Mouse (Mus musculus): ENCODE results near the gene Saysd1. TPM values are rescaled to one million over a fixed set of nuclear protein-coding genes. Genes with fewer than 3 reads are reported as not detected.

Saysd1 gene
- polyA plus RNA-seq, 1 experiment from 2014 or later, result 12.2 TPM

- no peak overlapping the region for H3K4me3 ChIP-seq
- H3K27me3 ChIP-seq (ENCODE audit: insufficient read depth, poor library complexity, severe bottlenecking), result 0 out of 2 replicates have a peak, but pooled peaks cover 5% of the 10 kb centered on the region
- 94% methylated on average over 7 of the region's 7 CpGs for WGBS
- peaks cover 45% of the 10 kb centered on the region for H3K4me1 ChIP-seq (replicated peaks)
- H3K9me3 ChIP-seq, result no peaks in the 10 kb centered on the region
- H3K36me3 ChIP-seq, result 0 out of 2 replicates have a peak, but pooled peaks cover 15% of the 10 kb centered on the region
- DNase-seq (ENCODE audit: low spot score), result no peak
- no peak overlapping the region for H3K27ac ChIP-seq
Measured at GRCm38 (mm10) chr14:20175114-20175513, 36.8 kb upstream of the Saysd1 start.

GRCm38 (mm10) chr14:20174696-20175095, 36.4 kb upstream of the Saysd1 start:
- Histone ChIP-seq H3K27me3 (ENCODE audit: insufficient read depth, poor library complexity, severe bottlenecking) (0 out of 2 replicates have a peak, but pooled peaks cover under 1% of the 10 kb centered on the region), H3K27ac (no peak overlapping the region), H3K4me3 (no peak overlapping the region), H3K36me3 (0 out of 2 replicates have a peak, but pooled peaks cover 15% of the 10 kb centered on the region), H3K9me3 (no peaks in the 10 kb centered on the region), H3K4me1 (replicated peaks) (peaks cover 40% of the 10 kb centered on the region)
- WGBS, result 90% methylated on average over 6 of the region's 6 CpGs
- DNase-seq (ENCODE audit: low spot score), result no peak

GRCm38 (mm10) chr14:20173873-20174490, 35.6 kb upstream of the Saysd1 start:
- peaks cover 33% of the 10 kb centered on the region for H3K4me1 ChIP-seq (replicated peaks)
- H3K27ac ChIP-seq, result no peak overlapping the region
- H3K9me3 ChIP-seq, result no peaks in the 10 kb centered on the region
- H3K36me3 ChIP-seq, result 0 out of 2 replicates have a peak, but pooled peaks cover 15% of the 10 kb centered on the region
- no peak overlapping the region for H3K4me3 ChIP-seq
- 91% methylated on average over 14 of the region's 14 CpGs for WGBS
- no peak for DNase-seq (ENCODE audit: low spot score)
- no peaks in the 10 kb centered on the region for H3K27me3 ChIP-seq (ENCODE audit: insufficient read depth, poor library complexity, severe bottlenecking)

- H3K27me3 ChIP-seq (ENCODE audit: insufficient read depth, poor library complexity, severe bottlenecking), result no peaks in the 10 kb centered on the region
- H3K9me3 ChIP-seq, result no peaks in the 10 kb centered on the region
- H3K4me1 ChIP-seq (replicated peaks), result peaks cover 23% of the 10 kb centered on the region
- DNase-seq (ENCODE audit: low spot score), result no peak
- H3K27ac ChIP-seq, result peak overlapping the region; percentile 24; the same call in 1 of the 2 replicates
- no peak overlapping the region for H3K4me3 ChIP-seq
- peaks cover 15% of the 10 kb centered on the region; the same call in 1 of the 2 replicates for H3K36me3 ChIP-seq
- WGBS, result 82% methylated on average over 4 of the region's 4 CpGs
Measured at GRCm38 (mm10) chr14:20172924-20173323, 34.6 kb upstream of the Saysd1 start.

- H3K4me1 ChIP-seq (replicated peaks), result peaks cover 19% of the 10 kb centered on the region
- H3K4me3 ChIP-seq, result no peak overlapping the region
- 64% methylated on average over 5 of the region's 5 CpGs for WGBS
- H3K36me3 ChIP-seq, result peaks cover 13% of the 10 kb centered on the region; the same call in 1 of the 2 replicates
- 0 out of 2 replicates have a peak overlapping the region, but pooled peaks have one; percentile 24 for H3K27ac ChIP-seq
- no peaks in the 10 kb centered on the region for H3K27me3 ChIP-seq (ENCODE audit: insufficient read depth, poor library complexity, severe bottlenecking)
- DNase-seq (ENCODE audit: low spot score), result no peak
- H3K9me3 ChIP-seq, result no peaks in the 10 kb centered on the region
Measured at GRCm38 (mm10) chr14:20172509-20172908, 34.2 kb upstream of the Saysd1 start.

GRCm38 (mm10) chr14:20171840-20172239, 33.5 kb upstream of the Saysd1 start:
- DNase-seq (ENCODE audit: low spot score), result no peak
- Histone ChIP-seq H3K27ac (no peak overlapping the region), H3K27me3 (ENCODE audit: insufficient read depth, poor library complexity, severe bottlenecking) (no peaks in the 10 kb centered on the region), H3K4me1 (replicated peaks) (peaks cover 17% of the 10 kb centered on the region), H3K36me3 (peaks cover 8% of the 10 kb centered on the region; the same call in 1 of the 2 replicates), H3K9me3 (no peaks in the 10 kb centered on the region), H3K4me3 (no peak overlapping the region)
- 79% methylated on average over 3 of the region's 3 CpGs for WGBS

GRCm38 (mm10) chr14:20169251-20169650, 30.9 kb upstream of the Saysd1 start:
- H3K36me3 ChIP-seq, result no peaks in the 10 kb centered on the region; the same call in 1 of the 2 replicates
- DNase-seq (ENCODE audit: low spot score), result no peak
- no peak overlapping the region for H3K4me3 ChIP-seq
- H3K27ac ChIP-seq, result no peak overlapping the region
- 92% methylated on average over 4 of the region's 4 CpGs for WGBS
- H3K9me3 ChIP-seq, result no peaks in the 10 kb centered on the region
- H3K27me3 ChIP-seq (ENCODE audit: insufficient read depth, poor library complexity, severe bottlenecking), result no peaks in the 10 kb centered on the region
- H3K4me1 ChIP-seq (replicated peaks), result peaks cover 33% of the 10 kb centered on the region

- no peak for DNase-seq (ENCODE audit: low spot score)
- 89% methylated on average over 1 of the region's 1 CpGs for WGBS
- Histone ChIP-seq H3K4me3 (no peak overlapping the region), H3K27ac (no peak overlapping the region), H3K36me3 (no peaks in the 10 kb centered on the region; the same call in 1 of the 2 replicates), H3K27me3 (ENCODE audit: insufficient read depth, poor library complexity, severe bottlenecking) (no peaks in the 10 kb centered on the region), H3K4me1 (replicated peaks) (peaks cover 41% of the 10 kb centered on the region), H3K9me3 (no peaks in the 10 kb centered on the region)
Measured at GRCm38 (mm10) chr14:20168478-20168877, 30.1 kb upstream of the Saysd1 start.

GRCm38 (mm10) chr14:20168054-20168453, 29.7 kb upstream of the Saysd1 start:
- no peak overlapping the region for H3K27ac ChIP-seq
- H3K4me1 ChIP-seq (replicated peaks), result peaks cover 41% of the 10 kb centered on the region
- H3K4me3 ChIP-seq, result no peak overlapping the region
- no peaks in the 10 kb centered on the region for H3K27me3 ChIP-seq (ENCODE audit: insufficient read depth, poor library complexity, severe bottlenecking)
- H3K9me3 ChIP-seq, result no peaks in the 10 kb centered on the region
- WGBS, result 90% methylated on average over 2 of the region's 2 CpGs
- DNase-seq (ENCODE audit: low spot score), result no peak
- no peaks in the 10 kb centered on the region; the same call in 1 of the 2 replicates for H3K36me3 ChIP-seq

- Histone ChIP-seq H3K27me3 (ENCODE audit: insufficient read depth, poor library complexity, severe bottlenecking) (no peaks in the 10 kb centered on the region), H3K36me3 (no peaks in the 10 kb centered on the region; the same call in 1 of the 2 replicates), H3K27ac (no peak overlapping the region), H3K4me1 (replicated peaks) (peaks cover 50% of the 10 kb centered on the region), H3K9me3 (no peaks in the 10 kb centered on the region), H3K4me3 (no peak overlapping the region)
- WGBS, result 82% methylated on average over 1 of the region's 1 CpGs
- DNase-seq (ENCODE audit: low spot score), result no peak
Measured at GRCm38 (mm10) chr14:20165413-20165812, 27.1 kb upstream of the Saysd1 start.

- H3K4me1 ChIP-seq (replicated peaks), result peaks cover 60% of the 10 kb centered on the region
- 0 out of 2 replicates have a peak overlapping the region, but pooled peaks have one; percentile 12 for H3K27ac ChIP-seq
Measured at GRCm38 (mm10) chr14:20164438-20164837, 26.1 kb upstream of the Saysd1 start.

GRCm38 (mm10) chr14:20162686-20163085, 24.4 kb upstream of the Saysd1 start:
- H3K27ac ChIP-seq, result 0 out of 2 replicates have a peak overlapping the region, but pooled peaks have one; percentile 23
- H3K36me3 ChIP-seq, result no peaks in the 10 kb centered on the region
- 91% methylated on average over 6 of the region's 6 CpGs for WGBS
- DNase-seq (ENCODE audit: low spot score), result no peak
- no peak overlapping the region for H3K4me3 ChIP-seq
- H3K27me3 ChIP-seq (ENCODE audit: insufficient read depth, poor library complexity, severe bottlenecking), result no peaks in the 10 kb centered on the region
- no peaks in the 10 kb centered on the region for H3K9me3 ChIP-seq
- peaks cover 67% of the 10 kb centered on the region for H3K4me1 ChIP-seq (replicated peaks)

More at GRCm38 (mm10) chr14:20164438-20164837, 26.1 kb upstream of the Saysd1 start:
- DNase-seq (ENCODE audit: low spot score), result no peak
- H3K36me3 ChIP-seq, result no peaks in the 10 kb centered on the region; the same call in 1 of the 2 replicates
- no peaks in the 10 kb centered on the region for H3K27me3 ChIP-seq (ENCODE audit: insufficient read depth, poor library complexity, severe bottlenecking)
- H3K9me3 ChIP-seq, result no peaks in the 10 kb centered on the region
- no peak overlapping the region for H3K4me3 ChIP-seq
- WGBS, result 88% methylated on average over 7 of the region's 7 CpGs

Measured in hindbrain, embryonic 10.5 days (tissue).